Mouse (Mus musculus) left cerebral cortex, postnatal 4 days (tissue): Measurements from ENCODE around the gene Tmem182. TPM values are rescaled to one million over a fixed set of nuclear protein-coding genes. Genes with fewer than 3 reads are reported as not detected.

ENCODE experiments used
- DNase-seq: peaks from one replicate; pipeline ENCODE4 v3.0.0-alpha.2; 2022
- intact Hi-C: fragments of 180-260 bp; cut with DNase I; formaldehyde crosslinking; loops from one replicate; pipeline ENCODE4 v1.15.1; 2025
- total RNA-seq, 2 experiments: library from RNA; stranded (reverse); gene quantifications; 2 replicates each; pipeline ENCODE4 v1.2.3; 2021

Gene Tmem182
- under 1 TPM in 1 of 2 experiments, not detected in 1; 0.18 TPM for total RNA-seq

GRCm38 (mm10) chr1:40805351-40805750 is at the start of gene Tmem182:
Gene Tmem182, plus strand, starts transcription at chr1:40805601.
- no peak for DNase-seq
- intact Hi-C loops: no loop called here

GRCm38 (mm10) chr1:40759751-40760445 is 45.5 kb upstream of the Tmem182 start:
- no peak for DNase-seq
- intact Hi-C loops: loop anchor here (10.0 kb wide), 1 partner anchor 175 kb away; the partner anchor contains the start of gene Slc9a4

- intact Hi-C loops: loop anchor here (10.0 kb wide), 1 partner anchor 179 kb away; the partner anchor contains the start of gene Slc9a4
- no peak for DNase-seq
Observed at GRCm38 (mm10) chr1:40764042-40764441, 41.4 kb upstream of the Tmem182 start.

DNA sequence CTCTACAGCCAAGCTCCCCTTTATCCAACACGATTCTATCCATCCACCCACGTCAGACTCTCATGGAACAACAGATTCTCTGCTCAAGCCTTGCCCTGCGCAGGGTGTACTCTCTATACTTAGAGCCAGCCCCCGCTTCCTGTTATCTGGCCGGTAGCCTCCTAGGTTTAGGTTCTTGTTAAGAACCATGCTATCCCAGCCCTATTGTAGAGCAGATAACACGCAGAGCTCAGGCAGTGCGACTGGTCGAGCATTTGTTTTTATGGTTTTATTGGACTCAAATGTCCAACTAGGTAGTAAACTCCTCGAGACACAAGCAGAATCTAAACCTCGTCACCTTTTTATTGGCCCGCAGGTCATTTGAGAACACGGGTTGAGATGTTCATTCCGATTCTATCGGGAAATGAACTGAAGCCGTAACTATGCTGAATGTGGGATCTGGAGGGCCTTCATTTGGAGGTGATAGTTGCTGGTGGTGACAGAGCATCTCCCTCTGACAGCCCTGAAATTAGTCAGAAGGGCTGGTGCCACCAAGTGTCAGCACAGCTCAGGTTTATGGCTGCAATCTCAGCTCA is 40.6 kb upstream of the Tmem182 start:
- intact Hi-C loops: loop anchor here (10.0 kb wide), 1 partner anchor 180 kb away; the partner anchor contains the start of gene Slc9a4
- DNase-seq: no peak

DNA sequence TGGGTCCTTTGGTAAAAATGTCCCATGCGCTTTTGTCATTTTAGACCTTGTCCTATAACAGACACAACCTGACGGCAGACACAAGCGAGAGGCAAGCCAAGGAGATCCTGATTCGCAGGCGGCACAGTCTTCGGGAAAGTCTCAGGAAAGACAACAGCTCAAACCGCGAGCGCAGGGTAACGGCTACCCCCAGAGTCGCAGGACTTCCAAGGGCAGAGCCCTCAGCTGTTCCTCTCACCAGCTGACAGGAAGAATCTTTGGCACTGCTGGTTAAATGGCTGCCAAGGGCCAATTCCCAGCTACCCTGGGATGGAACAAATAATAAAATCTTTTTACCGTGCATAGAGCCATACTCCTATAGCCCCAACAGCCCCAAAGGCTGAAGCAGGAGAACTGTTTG is 39.9 kb upstream of the Tmem182 start:
- no peak for DNase-seq
- intact Hi-C loops: loop anchor here (10.0 kb wide), 1 partner anchor 181 kb away; the partner anchor contains the start of gene Slc9a4

- intact Hi-C loops: loop anchor here (10.0 kb wide), 1 partner anchor 183 kb away; the partner anchor contains the start of gene Slc9a4
- no peak for DNase-seq
Observed at GRCm38 (mm10) chr1:40767588-40767987, 37.8 kb upstream of the Tmem182 start.

DNA sequence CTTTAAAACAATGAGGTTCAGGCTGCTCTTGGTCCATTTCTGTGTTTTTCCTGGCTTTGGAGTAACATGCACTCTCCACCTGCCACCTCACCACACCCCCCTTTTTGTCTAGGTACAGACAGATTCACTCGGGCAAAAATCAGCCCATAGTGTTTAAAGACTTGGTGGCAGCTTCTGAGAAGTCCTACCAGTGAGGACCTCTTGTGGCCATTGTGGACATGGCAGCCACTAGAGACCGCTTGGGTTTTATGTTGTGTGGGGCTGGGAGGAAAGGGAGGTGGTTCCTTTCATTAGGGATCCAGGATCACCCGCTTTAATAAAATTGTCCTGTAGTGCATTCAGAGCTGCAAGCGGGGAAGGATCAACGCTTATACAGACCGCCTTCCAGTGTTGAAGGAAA is 36.8 kb upstream of the Tmem182 start:
- DNase-seq: peak; percentile 49
- intact Hi-C loops: loop anchor here (10.0 kb wide), 1 partner anchor 184 kb away; the partner anchor contains the start of gene Slc9a4

- intact Hi-C loops: loop anchor here (10.0 kb wide), 1 partner anchor 185 kb away; the partner anchor contains the start of gene Slc9a4
Observed at GRCm38 (mm10) chr1:40769331-40769894, 36.0 kb upstream of the Tmem182 start.

DNA sequence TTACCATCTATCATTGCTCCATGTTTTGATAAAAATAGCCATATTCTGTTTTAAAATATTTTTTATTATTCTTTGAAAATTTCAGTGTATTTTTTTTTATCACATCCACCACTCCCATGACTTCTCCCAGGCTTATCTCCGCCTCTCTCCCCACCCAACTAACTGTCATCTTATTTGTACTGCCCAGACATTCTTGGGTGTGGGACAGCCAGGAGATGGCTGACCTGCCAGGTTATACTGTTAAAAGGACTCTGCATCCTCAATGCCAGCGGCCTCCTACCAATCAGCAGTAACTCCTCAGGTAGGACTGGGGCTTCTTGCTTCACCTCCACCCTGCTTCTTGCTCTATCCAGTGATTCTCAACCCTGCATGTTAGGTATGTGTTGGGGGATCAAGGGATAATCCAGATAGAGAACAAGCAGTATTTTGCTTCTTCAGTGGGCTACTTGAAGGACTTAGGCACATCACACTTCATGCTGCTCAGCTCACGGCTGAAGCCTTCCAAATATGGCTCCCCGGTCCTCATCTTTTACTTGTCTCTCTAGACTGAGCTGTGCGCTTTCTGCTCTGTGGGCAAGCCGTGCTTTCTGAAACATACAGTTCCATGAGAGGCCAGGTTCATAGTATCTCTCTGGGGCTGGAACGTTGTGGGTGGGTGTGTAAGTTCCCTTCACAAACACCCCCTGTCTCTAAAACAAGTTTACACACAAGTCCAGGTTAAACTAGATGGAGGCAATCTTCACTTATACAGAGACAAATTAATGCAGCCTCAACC is 34.0 kb upstream of the Tmem182 start:
- intact Hi-C loops: no loop called here
- no peak for DNase-seq

More at GRCm38 (mm10) chr1:40769331-40769894, 36.0 kb upstream of the Tmem182 start:
- DNase-seq: no peak

DNA sequence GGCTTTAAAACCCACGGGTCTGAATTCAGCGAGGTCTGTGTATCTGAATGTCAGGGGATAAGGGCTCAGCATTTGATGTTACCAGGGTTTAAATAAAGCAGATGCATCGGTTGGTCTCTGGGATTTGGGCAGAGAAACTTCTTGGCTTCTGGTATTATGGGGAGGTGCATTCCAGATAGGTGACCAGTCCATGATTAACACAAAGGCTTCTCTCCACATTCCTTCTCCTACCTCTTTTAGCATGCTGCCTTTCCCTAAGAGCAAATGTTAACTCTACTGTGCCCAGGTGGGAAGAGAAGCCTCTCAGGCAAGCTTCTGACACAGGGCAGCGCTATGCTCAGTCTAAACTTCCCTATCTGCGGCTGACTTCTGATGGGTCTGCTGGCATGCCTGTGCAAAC is 32.2 kb upstream of the Tmem182 start:
- no peak for DNase-seq
- intact Hi-C loops: no loop called here

GRCm38 (mm10) chr1:40774040-40774439 is 31.4 kb upstream of the Tmem182 start:
- intact Hi-C loops: no loop called here
- no peak for DNase-seq

- intact Hi-C loops: no loop called here
- DNase-seq: no peak
Observed at GRCm38 (mm10) chr1:40776102-40776501, 29.3 kb upstream of the Tmem182 start.

DNA sequence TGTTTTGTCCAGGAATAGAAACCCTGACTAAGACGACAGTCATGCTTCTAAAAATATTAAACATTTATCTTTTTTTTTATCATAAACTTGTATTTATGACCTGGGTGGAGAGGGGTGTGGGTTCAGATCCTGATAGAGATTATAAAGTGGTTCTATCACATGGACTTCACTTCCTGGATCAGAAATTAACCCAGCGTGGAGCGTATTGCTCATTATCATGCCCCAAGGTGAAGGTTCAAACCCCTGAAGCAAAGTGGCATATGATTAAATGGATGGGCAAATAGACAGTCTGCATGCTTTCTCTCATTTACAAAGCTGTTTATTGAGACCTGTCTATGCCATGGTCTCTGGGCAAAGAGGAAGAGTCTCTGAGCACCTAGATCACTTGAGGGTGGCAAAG is 28.6 kb upstream of the Tmem182 start:
- intact Hi-C loops: no loop called here
- no peak for DNase-seq

- intact Hi-C loops: no loop called here
- no peak for DNase-seq
Observed at GRCm38 (mm10) chr1:40783450-40783849, 22.0 kb upstream of the Tmem182 start.

DNA sequence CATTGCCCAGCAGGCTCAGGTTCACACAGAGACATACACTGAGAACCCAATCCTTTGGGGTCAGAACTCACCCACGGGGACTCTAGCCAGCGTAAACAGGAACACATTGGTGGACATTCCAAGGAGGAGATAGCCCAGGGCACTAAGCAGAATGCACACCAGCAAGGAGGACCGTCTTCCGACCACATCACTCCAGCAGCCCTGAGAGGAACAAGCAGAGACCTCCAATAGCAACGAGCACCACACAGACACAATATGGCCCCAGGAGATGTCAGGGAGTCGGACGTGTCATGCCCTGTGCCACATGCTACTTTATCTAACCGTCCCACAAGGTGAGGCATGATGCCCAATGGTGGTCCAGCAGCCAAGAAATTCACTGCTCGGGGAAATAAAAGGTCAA is 21.1 kb upstream of the Tmem182 start:
- no peak for DNase-seq
- intact Hi-C loops: no loop called here

DNA sequence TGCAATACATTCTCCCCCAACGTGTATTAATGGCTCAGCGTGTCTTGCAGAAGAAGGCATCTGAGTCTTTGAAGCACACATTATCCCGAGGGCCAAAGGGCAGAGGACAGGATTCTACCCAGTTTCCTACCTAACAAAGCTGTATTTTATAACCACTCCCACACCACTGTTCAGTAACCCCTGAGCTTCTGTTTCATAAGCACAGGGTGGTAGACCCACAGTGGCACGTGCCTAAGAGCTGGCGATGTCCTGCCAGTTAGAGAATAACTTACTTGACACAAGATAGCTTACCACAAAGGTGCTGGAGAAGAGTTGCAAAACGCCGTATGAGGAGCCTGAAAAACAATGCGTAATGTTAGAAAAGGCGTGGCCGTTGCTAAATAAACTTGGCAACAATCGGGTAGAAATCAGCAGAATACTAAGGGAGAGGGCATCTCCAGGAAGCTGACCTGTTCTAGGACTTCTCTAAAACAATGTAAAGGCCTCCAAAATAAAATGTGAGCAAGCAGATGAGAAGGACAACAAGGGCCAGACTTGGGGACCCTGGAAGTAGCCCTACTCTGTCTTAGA is 19.4 kb upstream of the Tmem182 start:
- DNase-seq: no peak
- intact Hi-C loops: no loop called here

DNA sequence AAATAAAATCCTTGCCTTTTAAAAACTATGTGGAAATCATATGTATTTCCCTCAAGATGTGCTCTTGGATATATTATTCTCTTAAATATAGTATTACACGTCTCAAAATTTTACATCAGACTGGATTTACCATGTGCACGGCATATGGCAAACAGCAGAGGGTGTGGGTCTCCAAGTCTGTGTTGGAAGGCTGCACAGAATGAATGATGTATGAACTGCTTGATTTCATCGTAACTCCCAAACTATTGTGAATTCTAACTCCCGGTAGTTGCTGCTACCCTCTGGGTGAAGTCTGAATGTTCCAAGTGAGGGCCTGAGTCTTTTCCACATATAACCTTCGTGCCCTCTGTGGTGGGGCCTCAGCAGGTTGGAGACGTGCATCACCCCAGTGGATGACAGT is 16.4 kb upstream of the Tmem182 start:
- no peak for DNase-seq
- intact Hi-C loops: no loop called here

- no peak for DNase-seq
Observed at GRCm38 (mm10) chr1:40789666-40790233, 15.7 kb upstream of the Tmem182 start.

DNA sequence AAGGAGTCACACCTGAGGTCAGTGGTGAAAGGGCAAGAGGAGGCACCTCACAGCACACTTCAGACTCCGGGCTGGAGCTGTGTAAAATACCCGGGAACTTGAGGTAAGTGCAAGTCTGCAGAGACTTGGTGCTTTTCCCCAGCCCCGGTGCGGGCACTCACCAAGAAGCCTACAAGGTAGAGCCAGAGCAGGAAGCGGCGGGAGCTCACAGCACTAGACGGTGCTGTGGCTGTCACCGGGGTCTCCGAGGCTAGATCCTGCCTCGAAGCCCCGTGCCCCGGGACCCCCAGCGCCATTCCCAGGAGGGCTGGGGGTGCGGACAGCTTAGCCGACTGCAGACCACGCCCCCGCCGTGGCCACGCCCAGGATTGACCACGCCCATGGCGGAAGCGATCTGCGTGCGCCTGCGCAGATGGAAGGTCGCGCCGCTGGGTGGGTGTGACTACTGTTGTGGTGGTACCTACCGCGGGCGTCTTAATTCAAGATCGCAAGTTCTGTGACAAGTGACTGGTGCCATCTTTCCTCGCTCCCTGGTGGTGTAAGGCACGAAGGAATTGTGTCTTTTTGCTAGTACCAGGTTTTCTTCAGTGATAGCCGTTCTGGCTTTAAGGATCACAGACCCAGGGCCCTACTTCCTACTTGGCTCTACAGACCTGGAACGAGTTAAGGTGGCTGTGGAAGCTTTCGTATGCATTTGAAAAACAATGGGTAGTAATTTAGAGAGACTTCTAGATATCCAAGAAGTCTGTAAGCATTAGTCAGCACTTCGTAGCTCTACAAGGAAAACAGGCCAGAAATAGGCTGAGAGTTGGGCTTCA is 14.9 kb upstream of the Tmem182 start, which contains the start of gene Mfsd9:
TSS of gene Mfsd9 (minus strand) at position 364 of the 818 bp plus-strand sequence.
- DNase-seq: peak; percentile 93
- intact Hi-C loops: no loop called here

More at GRCm38 (mm10) chr1:40789666-40790233, 15.7 kb upstream of the Tmem182 start:
- intact Hi-C loops: no loop called here
